Mouse (Mus musculus) MEL (cell line): ENCODE results near the gene Atp5h.

Experiments used
- CTCF ChIP-seq, 3 experiments: IDR thresholded peaks in 2 of 3; conservative IDR thresholded peaks in 1 of 3; 2 replicates each; pipeline ENCODE4 v1.5.1; 2011 to 2012; ENCODE audit warnings: low read length in 3 of 3, low read depth in 2 of 3, mild to moderate bottlenecking in 2 of 3, improper control_type of control experiment in 1 of 3, inconsistent platforms in 1 of 3, mixed read lengths in 1 of 3, moderate library complexity in 1 of 3; ENCODE audit not compliant: control insufficient read depth in 1 of 3, insufficient read depth in 1 of 3, poor library complexity in 1 of 3, severe bottlenecking in 1 of 3
- E2F4 ChIP-seq: IDR thresholded peaks from 2 replicates; pipeline ENCODE4 v1.6.1; 2011; ENCODE audit warnings: low read depth, low read length, improper control_type of control experiment, borderline replicate concordance
- EP300 ChIP-seq, 2 experiments: IDR thresholded peaks; 2 replicates each; pipeline ENCODE4 v1.6.1; 2011; ENCODE audit warnings: improper control_type of control experiment in 2 of 2, low read length in 2 of 2, low read depth in 1 of 2, mild to moderate bottlenecking in 1 of 2
- SMC3 ChIP-seq: IDR thresholded peaks from 2 replicates; pipeline ENCODE4 v1.6.1; 2011; ENCODE audit warnings: low read depth, low read length, improper control_type of control experiment
- TCF12 ChIP-seq: IDR thresholded peaks from 2 replicates; pipeline ENCODE4 v1.6.1; 2014; ENCODE audit warnings: low read depth, mild to moderate bottlenecking, inconsistent platforms, low read length, improper control_type of control experiment, moderate library complexity
- USF1 ChIP-seq: IDR thresholded peaks from 2 replicates; pipeline ENCODE4 v1.6.1; 2014; ENCODE audit warnings: low read depth, mild to moderate bottlenecking, inconsistent platforms, low read length, improper control_type of control experiment, moderate library complexity
- USF2 ChIP-seq, 2 experiments: IDR thresholded peaks; 2 replicates each; pipeline ENCODE4 v1.6.1; 2011 to 2012; ENCODE audit warnings: improper control_type of control experiment in 2 of 2, low read length in 2 of 2, borderline replicate concordance in 1 of 2, inconsistent platforms in 1 of 2, low read depth in 1 of 2, mild to moderate bottlenecking in 1 of 2; ENCODE audit not compliant: insufficient read depth in 1 of 2
- ZC3H11A ChIP-seq: IDR thresholded peaks from 2 replicates; pipeline ENCODE4 v1.6.1; 2012; ENCODE audit warnings: low read depth, mild to moderate bottlenecking, inconsistent platforms, low read length, improper control_type of control experiment
- ZMIZ1 ChIP-seq: IDR thresholded peaks from 2 replicates; pipeline ENCODE4 v1.6.1; 2012; ENCODE audit warnings: low read depth, mild to moderate bottlenecking, inconsistent platforms, low read length, improper control_type of control experiment, moderate library complexity

DNA sequence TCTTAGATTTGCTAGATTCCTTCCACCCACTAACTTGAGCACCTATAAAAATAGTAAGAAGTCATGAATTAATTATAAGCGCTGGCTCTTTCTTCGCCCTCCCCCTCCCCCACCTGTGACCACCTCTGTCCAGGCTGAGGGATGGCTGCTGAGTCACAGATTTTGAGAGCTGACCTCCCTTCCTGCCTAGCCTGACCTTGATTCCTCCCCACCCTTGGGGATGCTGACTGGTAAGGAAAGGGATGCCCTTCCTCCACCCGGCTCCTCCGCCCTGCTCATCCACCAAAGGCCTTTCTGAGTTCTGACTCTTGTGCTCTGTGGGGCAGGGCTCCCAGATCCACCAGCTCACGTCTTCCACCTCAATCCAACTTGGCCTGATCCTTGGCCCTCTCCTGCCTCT, 35.2 kb downstream of the Atp5h start:
- TF ChIP-seq E2F4 (no peak), CTCF (IDR thresholded peaks at IDR 0.05 in 2 of 3, conservative IDR thresholded peaks at IDR 0.05 in 1 of 3; ENCODE audit: control insufficient read depth in 1 of 3, insufficient read depth in 1 of 3, low read depth in 2 of 3, low read length in 3 of 3, poor library complexity in 1 of 3, severe bottlenecking in 1 of 3) (no peak), USF1 (no peak), SMC3 (no peak), ZMIZ1 (no peak), TCF12 (no peak), EP300 (IDR thresholded peaks at IDR 0.05; ENCODE audit: low read depth in 1 of 2, low read length in 2 of 2) (no peak), USF2 (IDR thresholded peaks at IDR 0.05; ENCODE audit: borderline replicate concordance in 1 of 2, insufficient read depth in 1 of 2, low read depth in 1 of 2, low read length in 2 of 2) (no peak), ZC3H11A (no peak)
